Mouse (Mus musculus) cortical plate, adult 2 months (tissue): Measurements from ENCODE around the gene Dnajc6.

Experiments
- CTCF ChIP-seq: fragments of 200-500 bp; IDR thresholded peaks from 2 replicates; pipeline ENCODE4 v1.5.1; 2011; ENCODE audit warnings: mild to moderate bottlenecking, control low read depth, low read length; ENCODE audit not compliant: insufficient read depth; ENCODE audit errors: extremely low read depth
- POLR2A ChIP-seq: fragments of 200-500 bp; IDR thresholded peaks from 2 replicates; pipeline ENCODE4 v1.6.1; 2011; ENCODE audit warnings: mild to moderate bottlenecking, low read length, control low read depth; ENCODE audit not compliant: insufficient read depth; ENCODE audit errors: extremely low read depth

DNA sequence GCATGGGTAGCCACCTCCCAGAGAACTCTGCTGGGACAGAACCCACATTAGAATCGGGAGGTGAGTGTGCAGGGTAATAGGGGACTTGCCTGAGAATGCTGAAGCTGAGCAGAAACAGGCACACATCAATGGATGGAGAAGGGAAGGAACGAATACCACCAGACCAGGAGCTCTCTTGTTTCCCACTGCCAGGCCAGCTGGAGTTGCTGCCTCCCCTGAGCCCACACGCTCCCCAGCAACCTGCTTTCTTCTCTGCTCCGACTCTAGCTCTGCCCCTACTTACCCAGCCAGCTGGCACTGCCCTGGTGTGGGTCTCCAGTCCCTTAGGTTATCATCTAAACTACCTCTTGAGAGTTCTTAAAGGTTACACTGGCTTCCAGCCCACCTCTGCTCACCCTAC lies 63.7 kb downstream of the Dnajc6 start:
- TF ChIP-seq CTCF (no peak), POLR2A (no peak)
